Mouse (Mus musculus): ENCODE data around the gene Atf3. TPM values are rescaled to one million over a fixed set of nuclear protein-coding genes. Genes with fewer than 3 reads are reported as not detected.

The Atf3 gene
- polyA plus RNA-seq, 1 experiment from 2014 or later, result 4.6 TPM

GRCm38 (mm10) chr1:191132240-191132639, 85.6 kb downstream of the Atf3 start:
- H3K36me3 ChIP-seq (ENCODE audit: control insufficient read depth, insufficient read depth, low read length), result no peaks in the 10 kb centered on the region
- WGBS, result 66% methylated on average over 5 of the region's 5 CpGs
- no peaks in the 10 kb centered on the region for H3K4me1 ChIP-seq (ENCODE audit: control insufficient read depth, insufficient read depth, low read length)
- H3K4me3 ChIP-seq (ENCODE audit: low read depth, low read length), result no peak overlapping the region
- H3K27me3 ChIP-seq (ENCODE audit: control insufficient read depth, insufficient read depth, low read length), result no peaks in the 10 kb centered on the region
- H3K27ac ChIP-seq (ENCODE audit: low read depth, low read length), result no peak overlapping the region
- ATAC-seq (ENCODE audit: low FRiP score), result no peak
- no peak for DNase-seq (ENCODE audit: low spot score, missing footprints)
- no peaks in the 10 kb centered on the region; the same call in 1 of the 2 replicates for H3K9me3 ChIP-seq (ENCODE audit: control insufficient read depth, low read length)
- no peak overlapping the region for H3K9ac ChIP-seq (ENCODE audit: low read length)
- H3K4me2 ChIP-seq, result no peak overlapping the region

- 89% methylated on average over 2 of the region's 2 CpGs for WGBS
- H3K4me1 ChIP-seq (ENCODE audit: control insufficient read depth, insufficient read depth, low read length), result no peaks in the 10 kb centered on the region
- ATAC-seq (ENCODE audit: low FRiP score), result no peak
- no peaks in the 10 kb centered on the region; the same call in 1 of the 2 replicates for H3K9me3 ChIP-seq (ENCODE audit: control insufficient read depth, low read length)
- no peak overlapping the region for H3K27ac ChIP-seq (ENCODE audit: low read depth, low read length)
- no peak for DNase-seq (ENCODE audit: low spot score, missing footprints)
- H3K4me2 ChIP-seq, result no peak overlapping the region
- no peak overlapping the region for H3K9ac ChIP-seq (ENCODE audit: low read length)
- no peaks in the 10 kb centered on the region for H3K27me3 ChIP-seq (ENCODE audit: control insufficient read depth, insufficient read depth, low read length)
- H3K4me3 ChIP-seq (ENCODE audit: low read depth, low read length), result no peak overlapping the region
- H3K36me3 ChIP-seq (ENCODE audit: control insufficient read depth, insufficient read depth, low read length), result no peaks in the 10 kb centered on the region
Observed at GRCm38 (mm10) chr1:191131692-191132091, 86.1 kb downstream of the Atf3 start.

- no peaks in the 10 kb centered on the region; the same call in 1 of the 2 replicates for H3K9me3 ChIP-seq (ENCODE audit: control insufficient read depth, low read length)
- H3K36me3 ChIP-seq (ENCODE audit: control insufficient read depth, insufficient read depth, low read length), result no peaks in the 10 kb centered on the region
- H3K4me3 ChIP-seq (ENCODE audit: low read depth, low read length), result peak overlapping the region; percentile 13; the same call in 1 of the 2 replicates
- ATAC-seq (ENCODE audit: low FRiP score) (peak; percentile 86), DNase-seq (ENCODE audit: low spot score, missing footprints) (peak; percentile 96)
- no peak overlapping the region for H3K27ac ChIP-seq (ENCODE audit: low read depth, low read length)
- 0 out of 2 replicates have a peak, but pooled peaks cover 2% of the 10 kb centered on the region for H3K4me1 ChIP-seq (ENCODE audit: control insufficient read depth, insufficient read depth, low read length)
- 0 out of 2 replicates have a peak overlapping the region, but pooled peaks have one; percentile 33 for H3K9ac ChIP-seq (ENCODE audit: low read length)
- 15% methylated on average over 38 of the region's 38 CpGs for WGBS
- peaks cover 5% of the 10 kb centered on the region; the same call in 1 of the 2 replicates for H3K27me3 ChIP-seq (ENCODE audit: control insufficient read depth, insufficient read depth, low read length)
- peak overlapping the region; percentile 39 for H3K4me2 ChIP-seq
Observed at GRCm38 (mm10) chr1:191125811-191126638, 91.8 kb downstream of the Atf3 start.

GRCm38 (mm10) chr1:191124288-191124687, 93.6 kb downstream of the Atf3 start:
- WGBS, result 64% methylated on average over 4 of the region's 4 CpGs
- no peak for ATAC-seq (ENCODE audit: low FRiP score)

GRCm38 (mm10) chr1:191123696-191124095, 94.1 kb downstream of the Atf3 start:
- Histone ChIP-seq H3K4me3 (ENCODE audit: low read depth, low read length) (no peak overlapping the region), H3K4me1 (ENCODE audit: control insufficient read depth, insufficient read depth, low read length) (0 out of 2 replicates have a peak, but pooled peaks cover 2% of the 10 kb centered on the region), H3K27ac (ENCODE audit: low read depth, low read length) (no peak overlapping the region), H3K4me2 (no peak overlapping the region), H3K27me3 (ENCODE audit: control insufficient read depth, insufficient read depth, low read length) (peaks cover 5% of the 10 kb centered on the region; the same call in 1 of the 2 replicates), H3K9me3 (ENCODE audit: control insufficient read depth, low read length) (no peaks in the 10 kb centered on the region), H3K36me3 (ENCODE audit: control insufficient read depth, insufficient read depth, low read length) (no peaks in the 10 kb centered on the region), H3K9ac (ENCODE audit: low read length) (no peak overlapping the region)
- DNase-seq (ENCODE audit: low spot score, missing footprints), result no peak
- WGBS, result 77% methylated on average over 2 of the region's 2 CpGs
- no peak for ATAC-seq (ENCODE audit: low FRiP score)

More at GRCm38 (mm10) chr1:191124288-191124687, 93.6 kb downstream of the Atf3 start:
- no peaks in the 10 kb centered on the region for H3K36me3 ChIP-seq (ENCODE audit: control insufficient read depth, insufficient read depth, low read length)
- no peak overlapping the region for H3K9ac ChIP-seq (ENCODE audit: low read length)
- no peak for DNase-seq (ENCODE audit: low spot score, missing footprints)
- H3K4me1 ChIP-seq (ENCODE audit: control insufficient read depth, insufficient read depth, low read length), result 0 out of 2 replicates have a peak, but pooled peaks cover 2% of the 10 kb centered on the region
- peaks cover 5% of the 10 kb centered on the region; the same call in 1 of the 2 replicates for H3K27me3 ChIP-seq (ENCODE audit: control insufficient read depth, insufficient read depth, low read length)
- no peak overlapping the region for H3K4me2 ChIP-seq
- no peaks in the 10 kb centered on the region; the same call in 1 of the 2 replicates for H3K9me3 ChIP-seq (ENCODE audit: control insufficient read depth, low read length)
- no peak overlapping the region for H3K4me3 ChIP-seq (ENCODE audit: low read depth, low read length)
- no peak overlapping the region for H3K27ac ChIP-seq (ENCODE audit: low read depth, low read length)

- 77% methylated on average over 3 of the region's 3 CpGs for WGBS
- ATAC-seq (ENCODE audit: low FRiP score) (no peak), DNase-seq (ENCODE audit: low spot score, missing footprints) (no peak)
- H3K27ac ChIP-seq (ENCODE audit: low read depth, low read length), result no peak overlapping the region
- no peak overlapping the region for H3K4me2 ChIP-seq
- H3K36me3 ChIP-seq (ENCODE audit: control insufficient read depth, insufficient read depth, low read length), result no peaks in the 10 kb centered on the region
- no peak overlapping the region for H3K9ac ChIP-seq (ENCODE audit: low read length)
- no peak overlapping the region for H3K4me3 ChIP-seq (ENCODE audit: low read depth, low read length)
- H3K27me3 ChIP-seq (ENCODE audit: control insufficient read depth, insufficient read depth, low read length), result peaks cover 5% of the 10 kb centered on the region; the same call in 1 of the 2 replicates
- H3K9me3 ChIP-seq (ENCODE audit: control insufficient read depth, low read length), result no peaks in the 10 kb centered on the region
- H3K4me1 ChIP-seq (ENCODE audit: control insufficient read depth, insufficient read depth, low read length), result 0 out of 2 replicates have a peak, but pooled peaks cover 2% of the 10 kb centered on the region
Observed at GRCm38 (mm10) chr1:191122744-191123143, 95.1 kb downstream of the Atf3 start.

Other genes with a start within 250 kb of the Atf3 start
- gene Vash2, start 238.7 kb downstream of the Atf3 start, polyA plus RNA-seq (2014; fragmentation: Nextera tagmentation; extraction: Ambion mirVana), result 52.8 and 58.9 TPM in 2 replicates
- gene Flvcr1, start 191.9 kb downstream of the Atf3 start, polyA plus RNA-seq (2014; fragmentation: Nextera tagmentation; extraction: Ambion mirVana), result 11.3 and 11.9 TPM in 2 replicates
- not detected in 2 replicates for gene Spata45, start 181.4 kb downstream of the Atf3 start, polyA plus RNA-seq (2014; fragmentation: Nextera tagmentation; extraction: Ambion mirVana)
- gene Tatdn3, start 155.1 kb downstream of the Atf3 start, polyA plus RNA-seq (2014; fragmentation: Nextera tagmentation; extraction: Ambion mirVana), result 11.3 and 11.6 TPM in 2 replicates
- gene Nsl1, start 155.0 kb downstream of the Atf3 start, polyA plus RNA-seq (2014; fragmentation: Nextera tagmentation; extraction: Ambion mirVana), result 21.9 and 22.8 TPM in 2 replicates
- 2.9 and 3.5 TPM in 2 replicates for gene Batf3, start 120.2 kb downstream of the Atf3 start, polyA plus RNA-seq (2014; fragmentation: Nextera tagmentation; extraction: Ambion mirVana)
- gene Fam71a, start 53.2 kb downstream of the Atf3 start, polyA plus RNA-seq (2014; fragmentation: Nextera tagmentation; extraction: Ambion mirVana), result not detected in 2 replicates
- gene Nenf, start 100.2 kb upstream of the Atf3 start, polyA plus RNA-seq (2014; fragmentation: Nextera tagmentation; extraction: Ambion mirVana), result 70.5 and 77.9 TPM in 2 replicates
- 38.5 and 39.1 TPM in 2 replicates for gene Tmem206, start 107.9 kb upstream of the Atf3 start, polyA plus RNA-seq (2014; fragmentation: Nextera tagmentation; extraction: Ambion mirVana)
- 14.8 and 19.2 TPM in 2 replicates for gene Ppp2r5a, start 185.2 kb upstream of the Atf3 start, polyA plus RNA-seq (2014; fragmentation: Nextera tagmentation; extraction: Ambion mirVana)